ENCODE assay signal across 13 mouse cellular contexts in the genomic region with DNA sequence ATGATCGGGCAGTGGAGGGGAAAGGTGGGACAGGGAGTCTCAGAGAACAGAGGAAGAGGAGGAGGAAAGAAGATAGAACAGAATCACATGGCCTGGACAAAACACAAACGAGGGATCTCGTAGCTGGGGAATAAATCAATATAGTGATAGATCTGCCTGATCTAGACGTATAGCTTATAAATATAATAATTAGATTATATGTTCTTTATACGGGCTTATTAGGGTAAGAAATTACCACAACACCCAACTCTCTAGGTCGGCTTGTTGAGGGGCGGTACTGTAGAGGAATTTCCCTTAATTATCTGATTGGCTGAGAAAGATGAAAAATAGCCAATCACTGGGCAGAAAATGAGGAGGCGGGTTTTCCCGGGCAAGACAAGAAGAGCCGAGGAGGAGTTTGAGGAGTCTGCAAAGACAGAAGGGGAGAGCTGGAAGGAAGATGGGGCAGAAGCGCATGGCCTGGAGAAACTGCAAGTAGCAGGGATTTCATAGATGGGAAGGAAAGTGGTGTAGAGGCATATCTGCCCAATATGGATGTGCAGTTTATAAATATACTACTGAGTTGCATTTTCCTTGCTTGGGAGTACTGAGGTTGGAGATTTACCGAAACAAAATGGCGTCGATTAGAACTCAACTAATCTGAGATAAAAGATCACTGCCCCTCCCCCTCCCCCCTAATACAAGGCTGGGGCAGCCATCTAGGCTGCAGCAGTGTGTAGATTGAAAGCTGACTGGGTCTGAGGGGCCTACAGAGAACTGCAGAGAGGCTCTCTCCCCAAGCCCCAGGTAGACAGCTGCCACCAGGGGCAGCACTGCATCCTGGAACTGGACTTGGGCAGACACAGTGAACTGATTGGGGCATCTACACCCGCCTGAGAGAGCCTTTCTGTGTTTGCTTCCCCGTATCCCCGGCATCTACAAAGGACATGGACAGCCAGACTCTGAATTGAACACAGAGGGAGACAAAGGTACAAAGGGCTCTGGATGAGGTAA. TPM values are rescaled to one million over a fixed set of nuclear protein-coding genes. Genes with fewer than 3 reads are reported as not detected.
DNase-seq lines count a peak whose midpoint lies in the region; ATAC-seq lines count a peak whose summit lies in the region.
"Had no signal": no experiment of that assay in that cellular context is flagged by ENCODE, and none has a peak within 500 bp of the region (broad histone marks: within the 10 kb centered on the region; RNA-seq: fewer than 3 reads in every experiment).

No protein-coding gene starts in this region.

- no peaks in the 10 kb centered on the region for H3K9me3 ChIP-seq in embryonic facial prominence, embryonic 11.5 days (replicated peaks; ENCODE audit: control insufficient read depth, low read length)
- no peaks in the 10 kb centered on the region for H3K9me3 ChIP-seq in embryonic facial prominence, embryonic 10.5 days
- no peaks in the 10 kb centered on the region for H3K9me3 ChIP-seq in intestine, embryonic 15.5 days
- no peaks in the 10 kb centered on the region for H3K9me3 ChIP-seq in stomach, embryonic 15.5 days
- H3K9me3 ChIP-seq: hindbrain, embryonic 10.5 days; lung, embryonic 15.5 days had no signal

- H3K4me1 ChIP-seq in embryonic facial prominence, embryonic 11.5 days (ENCODE audit: control insufficient read depth, insufficient read depth, low read length), result no peaks in the 10 kb centered on the region
- H3K4me1 ChIP-seq in embryonic facial prominence, embryonic 10.5 days, result peaks cover 7% of the 10 kb centered on the region; the same call in 1 of the 2 replicates
- no peaks in the 10 kb centered on the region for H3K4me1 ChIP-seq in intestine, embryonic 15.5 days (replicated peaks)
- no peaks in the 10 kb centered on the region for H3K4me1 ChIP-seq in stomach, embryonic 15.5 days
- H3K4me1 ChIP-seq: lung, embryonic 15.5 days had no signal

- no peak for ATAC-seq in embryonic facial prominence, embryonic 11.5 days (replicated peaks; ENCODE audit: insufficient number of reproducible peaks, low FRiP score, low TSS enrichment, low read depth)
- 0 out of 2 replicates have a peak, but pooled peaks have one; percentile 20 for ATAC-seq in intestine, embryonic 15.5 days
- 0 out of 2 replicates have a peak, but pooled peaks have one; percentile 9 for ATAC-seq in stomach, embryonic 15.5 days (ENCODE audit: insufficient read depth, low FRiP score, low read depth)

- no peak overlapping the region for H3K4me3 ChIP-seq in embryonic facial prominence, embryonic 11.5 days (ENCODE audit: low read depth, low read length)
- no peak overlapping the region for H3K4me3 ChIP-seq in embryonic facial prominence, embryonic 10.5 days
- H3K4me3 ChIP-seq in intestine, embryonic 15.5 days (replicated peaks), result no peak overlapping the region
- no peak overlapping the region for H3K4me3 ChIP-seq in stomach, embryonic 15.5 days (replicated peaks)
- H3K4me3 ChIP-seq: hindbrain, embryonic 10.5 days; lung, embryonic 15.5 days had no signal

- peak; percentile 11 for DNase-seq in embryonic facial prominence, embryonic 11.5 days (ENCODE audit: low spot score)
- no peak for DNase-seq in embryonic facial prominence, embryonic 10.5 days (ENCODE audit: low spot score)
- DNase-seq in thymus, postnatal 0 days (ENCODE audit: low spot score), result peak; percentile 18
- no peak for DNase-seq in thymus, postnatal 10 days (ENCODE audit: low spot score in 2 of 2)
- no peak for DNase-seq in adrenal gland, postnatal 36 days
- no peak for DNase-seq in cerebellum, adult 18-20 months
- DNase-seq: cerebellum, adult 11-12 months; spleen, adult 18-20 months had no signal

- WGBS in embryonic facial prominence, embryonic 11.5 days, result 68% methylated on average over 17 of the region's 17 CpGs
- WGBS in embryonic facial prominence, embryonic 10.5 days, result 73% methylated on average over 17 of the region's 17 CpGs
- 70% methylated on average over 17 of the region's 17 CpGs for WGBS in intestine, embryonic 15.5 days
- 68% methylated on average over 17 of the region's 17 CpGs for WGBS in stomach, embryonic 15.5 days

- no peak overlapping the region for H3K9ac ChIP-seq in embryonic facial prominence, embryonic 11.5 days (replicated peaks; ENCODE audit: low read length)
- no peak overlapping the region for H3K9ac ChIP-seq in intestine, embryonic 15.5 days
- no peak overlapping the region for H3K9ac ChIP-seq in stomach, embryonic 15.5 days
- H3K9ac ChIP-seq: lung, embryonic 15.5 days had no signal

- H3K36me3 ChIP-seq in embryonic facial prominence, embryonic 11.5 days (replicated peaks; ENCODE audit: control insufficient read depth, insufficient read depth, low read depth, low read length), result no peaks in the 10 kb centered on the region
- no peaks in the 10 kb centered on the region for H3K36me3 ChIP-seq in embryonic facial prominence, embryonic 10.5 days (replicated peaks)
- no peaks in the 10 kb centered on the region for H3K36me3 ChIP-seq in intestine, embryonic 15.5 days
- H3K36me3 ChIP-seq in stomach, embryonic 15.5 days, result no peaks in the 10 kb centered on the region
- H3K36me3 ChIP-seq: hindbrain, embryonic 10.5 days; lung, embryonic 15.5 days had no signal

- no peak overlapping the region for H3K27ac ChIP-seq in embryonic facial prominence, embryonic 11.5 days (replicated peaks; ENCODE audit: low read depth, low read length)
- no peak overlapping the region; the same call in 1 of the 2 replicates for H3K27ac ChIP-seq in embryonic facial prominence, embryonic 10.5 days (replicated peaks)
- H3K27ac ChIP-seq in intestine, embryonic 15.5 days, result no peak overlapping the region
- no peak overlapping the region for H3K27ac ChIP-seq in stomach, embryonic 15.5 days
- H3K27ac ChIP-seq: hindbrain, embryonic 10.5 days; lung, embryonic 15.5 days had no signal

- no peak overlapping the region for H3K4me2 ChIP-seq in embryonic facial prominence, embryonic 11.5 days (ENCODE audit: low read depth, low read length)
- H3K4me2 ChIP-seq in intestine, embryonic 15.5 days (replicated peaks), result no peak overlapping the region
- H3K4me2 ChIP-seq in stomach, embryonic 15.5 days, result no peak overlapping the region
- H3K4me2 ChIP-seq: lung, embryonic 15.5 days had no signal

- no peaks in the 10 kb centered on the region for H3K27me3 ChIP-seq in embryonic facial prominence, embryonic 11.5 days (ENCODE audit: control insufficient read depth, insufficient read depth, low read length)
- H3K27me3 ChIP-seq in embryonic facial prominence, embryonic 10.5 days (replicated peaks; ENCODE audit: low read depth, poor library complexity, severe bottlenecking), result no peaks in the 10 kb centered on the region
- no peaks in the 10 kb centered on the region for H3K27me3 ChIP-seq in intestine, embryonic 15.5 days (replicated peaks)
- H3K27me3 ChIP-seq in stomach, embryonic 15.5 days (replicated peaks), result no peaks in the 10 kb centered on the region
- H3K27me3 ChIP-seq: lung, embryonic 15.5 days had no signal

RNA-seq across cellular contexts. Expression of a gene that starts 18.2 kb away (rescaled TPM):
- polyA plus RNA-seq in embryonic facial prominence, embryonic 11.5 days (2014; fragmentation: Nextera tagmentation; extraction: Ambion mirVana), result 0.47 and 0.60 TPM in 2 replicates
- 0.33 and 0.45 TPM in 2 replicates for polyA plus RNA-seq in embryonic facial prominence, embryonic 10.5 days (2016; fragmentation: Nextera tagmentation; extraction: Ambion mirVana)
- polyA plus RNA-seq in thymus, postnatal 0 days (2015; fragmentation: Nextera tagmentation; extraction: Ambion mirVana), result 0.12 and 0.20 TPM in 2 replicates
- polyA plus RNA-seq in intestine, embryonic 15.5 days (2015; fragmentation: Nextera tagmentation; extraction: Ambion mirVana), result 0.14 TPM in 2 replicates
- polyA plus RNA-seq in stomach, embryonic 15.5 days (2015; fragmentation: Nextera tagmentation; extraction: Ambion mirVana), result 0.28 and 0.44 TPM in 2 replicates
- total RNA-seq in adrenal gland, postnatal 36 days (2021), result under 1 TPM; 0.20 to 0.30 TPM

RNA-seq across cellular contexts. Expression of a gene that starts 48.8 kb away (rescaled TPM):
- polyA plus RNA-seq in embryonic facial prominence, embryonic 11.5 days (2014; fragmentation: Nextera tagmentation; extraction: Ambion mirVana), result 4.1 and 4.9 TPM in 2 replicates
- polyA plus RNA-seq in embryonic facial prominence, embryonic 10.5 days (2016; fragmentation: Nextera tagmentation; extraction: Ambion mirVana), result 2.2 and 2.4 TPM in 2 replicates
- polyA plus RNA-seq in thymus, postnatal 0 days (2015; fragmentation: Nextera tagmentation; extraction: Ambion mirVana), result 2.0 and 2.2 TPM in 2 replicates
- 1.7 TPM in 2 replicates for polyA plus RNA-seq in intestine, embryonic 15.5 days (2015; fragmentation: Nextera tagmentation; extraction: Ambion mirVana)
- polyA plus RNA-seq in stomach, embryonic 15.5 days (2015; fragmentation: Nextera tagmentation; extraction: Ambion mirVana), result 1.6 and 2.0 TPM in 2 replicates
- 1 to 10 TPM in 1 of 2 experiments, under 1 TPM in 1; 0.73 to 1.8 TPM for total RNA-seq in adrenal gland, postnatal 36 days (2021)
- polyA plus RNA-seq: C2C12 had no signal

RNA-seq across cellular contexts. Expression of a gene that starts 49.0 kb away (rescaled TPM):
- polyA plus RNA-seq in embryonic facial prominence, embryonic 11.5 days (2014; fragmentation: Nextera tagmentation; extraction: Ambion mirVana), result 2.5 and 2.6 TPM in 2 replicates
- 1.4 and 2.4 TPM in 2 replicates for polyA plus RNA-seq in embryonic facial prominence, embryonic 10.5 days (2016; fragmentation: Nextera tagmentation; extraction: Ambion mirVana)
- polyA plus RNA-seq in thymus, postnatal 0 days (2015; fragmentation: Nextera tagmentation; extraction: Ambion mirVana), result 2.4 and 3.6 TPM in 2 replicates
- 1.2 and 1.8 TPM in 2 replicates for polyA plus RNA-seq in intestine, embryonic 15.5 days (2015; fragmentation: Nextera tagmentation; extraction: Ambion mirVana)
- 3.1 and 3.5 TPM in 2 replicates for polyA plus RNA-seq in stomach, embryonic 15.5 days (2015; fragmentation: Nextera tagmentation; extraction: Ambion mirVana)
- 1 to 10 TPM; 3.6 to 4.9 TPM for total RNA-seq in adrenal gland, postnatal 36 days (2021)

Comparison
In these comparisons a context has a peak if more than half of its experiments do, and no peak if none do; other contexts are left out.
1. DNase-seq: peak in embryonic facial prominence, embryonic 11.5 days (single experiment) and thymus, postnatal 0 days (single experiment); none in embryonic facial prominence, embryonic 10.5 days (single experiment), thymus, postnatal 10 days (0 of 2), adrenal gland, postnatal 36 days (0 of 2) and cerebellum, adult 18-20 months (0 of 2).